Mouse (Mus musculus) bone marrow macrophage, adult 2 months (primary cell): Measurements from ENCODE around the gene Nlrp4f. TPM values are rescaled to one million over a fixed set of nuclear protein-coding genes. Genes with fewer than 3 reads are reported as not detected.

Experiments
- H3K27ac ChIP-seq: 2 replicates; pipeline ENCODE4 v1.5.1; 2012; ENCODE audit warnings: low read depth, low read length; ENCODE audit not compliant: insufficient read depth
- H3K4me1 ChIP-seq: 2 replicates; pipeline ENCODE4 v1.6.1; 2012; ENCODE audit warnings: low read length; ENCODE audit not compliant: control insufficient read depth, insufficient read depth
- H3K4me3 ChIP-seq: 2 replicates; pipeline ENCODE4 v1.5.1; 2012; ENCODE audit warnings: mild to moderate bottlenecking, low read length, moderate library complexity; ENCODE audit not compliant: insufficient read depth
- CTCF ChIP-seq: IDR thresholded peaks from 2 replicates; pipeline ENCODE4 v1.5.1; 2012; ENCODE audit warnings: low read depth, mild to moderate bottlenecking, low read length, moderate library complexity
- POLR2A ChIP-seq: IDR thresholded peaks from 2 replicates; pipeline ENCODE4 v1.6.1; 2012; ENCODE audit warnings: mild to moderate bottlenecking, low read depth, low read length, borderline replicate concordance
- polyA plus RNA-seq: library from polyadenylated mRNA; stranded (reverse); fragments of >200 nt; gene quantifications from 2 replicates; pipeline ENCODE4 v1.2.4, GENCODE M21; 2012; ENCODE audit not compliant: missing spikeins, insufficient read depth, insufficient read length

Gene Nlrp4f
- not detected in 2 replicates for polyA plus RNA-seq

DNA sequence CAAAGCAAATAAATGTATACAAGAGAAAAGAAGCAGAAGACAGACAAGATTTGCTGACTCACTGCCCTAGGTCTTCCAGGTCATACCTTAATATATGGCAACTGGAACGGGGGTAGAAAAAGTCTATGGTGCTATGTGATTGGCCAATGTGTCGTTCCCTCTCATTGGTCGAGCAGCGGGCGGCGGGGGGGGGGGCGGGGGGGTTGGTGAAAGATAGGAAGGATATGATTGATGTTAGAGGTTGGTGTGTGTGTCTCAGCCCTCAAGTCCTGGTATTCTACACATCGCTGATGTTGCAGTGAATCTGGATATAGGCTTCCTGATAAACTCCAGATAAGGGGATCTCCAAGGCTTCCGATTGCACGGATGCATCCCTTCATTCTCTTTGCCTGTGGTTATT, at the start of gene Nlrp4f:
TSS of gene Nlrp4f (minus strand) at position 101 of the 400 bp plus-strand sequence.
- H3K4me1 ChIP-seq = no peaks in the 10 kb centered on the region
- no peak within 1 kb of the TSS for H3K4me3 ChIP-seq
- no peak within 1 kb of the TSS for H3K27ac ChIP-seq
- no peak for TF ChIP-seq POLR2A
- TF ChIP-seq CTCF = no peak

DNA sequence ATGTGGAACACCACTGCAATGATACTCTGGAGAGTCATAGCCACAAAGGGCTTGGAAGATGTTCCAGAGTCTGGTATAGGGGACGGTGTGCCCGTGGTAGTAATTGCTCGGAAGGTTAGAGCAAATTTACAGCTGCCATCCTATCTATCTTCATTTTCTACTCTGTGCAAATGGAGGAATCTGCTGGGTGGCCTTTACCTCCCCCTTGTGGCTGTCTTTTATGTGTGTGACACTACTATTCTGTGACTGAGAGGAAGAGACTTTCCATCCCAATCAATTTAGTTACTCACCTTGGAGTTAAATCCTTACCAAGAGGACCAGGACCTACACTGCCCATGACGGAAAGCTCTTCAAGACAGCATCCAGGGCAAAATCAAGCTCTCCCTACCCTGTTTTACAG, 37.5 kb upstream of the Nlrp4f start:
- Histone ChIP-seq H3K27ac (no peak overlapping the region), H3K4me1 (no peaks in the 10 kb centered on the region; the same call in 1 of the 2 replicates), H3K4me3 (no peak overlapping the region)
- no peak for TF ChIP-seq CTCF
- TF ChIP-seq POLR2A = no peak

DNA sequence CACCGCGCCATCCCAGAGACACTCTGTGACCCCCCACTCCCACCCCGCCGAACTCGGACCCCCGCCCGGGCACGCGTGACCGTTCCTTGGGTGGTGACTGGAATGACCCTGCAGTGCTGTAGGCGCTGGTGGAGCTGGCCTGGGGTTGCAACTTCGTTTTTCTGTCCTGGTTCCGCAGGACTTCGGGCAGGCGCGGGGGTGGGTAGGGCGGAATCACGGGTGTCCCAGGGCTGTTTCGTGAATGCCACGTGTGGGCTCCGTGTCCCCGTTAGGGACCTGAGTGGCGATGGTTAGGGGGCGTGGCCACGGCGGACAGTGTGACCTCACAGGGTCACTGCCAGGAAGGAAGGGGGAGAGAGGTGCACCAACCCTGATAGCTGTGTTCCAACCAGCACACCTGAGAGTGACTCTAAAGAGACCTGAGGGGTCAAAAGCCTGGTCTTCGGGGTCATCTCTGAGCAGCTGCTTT, 36.6 kb upstream of the Nlrp4f start:
- TF ChIP-seq CTCF (no peak), POLR2A (no peak)
- Histone ChIP-seq H3K4me3 (peak overlapping the region; percentile 98), H3K27ac (no peak overlapping the region), H3K4me1 (no peaks in the 10 kb centered on the region; the same call in 1 of the 2 replicates)

DNA sequence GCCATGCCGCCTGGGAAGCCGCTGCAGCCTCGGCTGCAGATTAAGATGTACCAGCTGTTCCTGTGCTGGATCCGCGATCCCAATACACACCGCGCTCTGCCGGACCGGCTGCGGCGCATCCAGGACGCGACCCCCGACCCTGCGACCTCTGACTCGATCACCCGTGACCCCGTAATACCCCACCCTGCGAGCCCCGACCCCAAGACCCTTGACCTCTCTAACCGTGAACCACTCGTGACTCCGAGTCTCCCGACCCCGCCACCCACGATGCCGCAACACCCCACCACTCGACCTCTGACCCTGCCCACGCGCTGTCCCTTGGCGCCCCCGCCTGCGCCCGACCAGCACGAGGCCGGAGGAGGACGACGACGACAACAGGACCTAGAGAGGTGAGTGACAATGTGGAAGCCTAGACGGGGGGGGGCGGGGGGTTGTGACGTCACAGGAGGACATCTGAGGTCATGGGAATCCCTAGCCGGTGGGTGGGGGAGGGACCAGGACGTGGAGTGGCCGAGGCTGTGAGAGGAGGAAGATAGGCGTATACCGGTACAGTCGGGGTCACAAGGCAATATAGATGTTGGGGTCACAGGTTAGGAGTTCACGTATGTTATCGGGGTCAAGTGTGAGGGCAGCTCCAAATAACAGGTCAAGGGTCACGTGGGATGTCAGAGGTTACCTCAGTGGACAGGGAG, 36.0 kb upstream of the Nlrp4f start:
- TF ChIP-seq POLR2A = no peak
- no peak for TF ChIP-seq CTCF
- Histone ChIP-seq H3K27ac (peak overlapping the region; percentile 75), H3K4me3 (peak overlapping the region; percentile 98)

DNA sequence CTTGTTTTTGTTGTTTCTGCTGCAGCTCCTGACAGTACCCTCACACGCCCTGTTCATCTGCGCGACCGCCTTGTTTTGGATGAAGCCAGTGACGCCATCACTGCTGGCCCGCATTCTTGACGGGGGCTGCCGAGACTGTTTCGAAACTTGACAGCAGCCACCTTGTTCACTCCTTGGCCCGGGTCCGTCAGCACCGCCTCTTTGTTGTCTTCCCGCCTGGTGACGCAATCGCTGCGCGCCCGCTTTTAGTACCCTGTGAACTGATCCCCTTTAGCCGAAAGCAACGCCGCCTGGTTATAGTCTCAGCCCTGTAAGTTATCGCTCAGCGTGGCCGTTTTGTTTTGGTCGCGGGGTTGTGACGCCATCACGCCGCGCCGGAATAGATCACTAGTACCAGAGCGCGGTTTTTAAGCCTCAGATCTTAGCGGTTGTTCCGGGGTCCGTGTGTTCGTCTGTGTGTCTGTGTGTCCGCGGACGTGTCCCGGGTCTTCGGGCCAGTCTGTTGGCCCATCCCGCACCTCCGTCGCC, 35.4 kb upstream of the Nlrp4f start:
- H3K4me3 ChIP-seq = peak overlapping the region; percentile 98
- TF ChIP-seq POLR2A = no peak
- no peak for TF ChIP-seq CTCF
- H3K4me1 ChIP-seq = no peaks in the 10 kb centered on the region; the same call in 1 of the 2 replicates
- peak overlapping the region; percentile 75 for H3K27ac ChIP-seq

More for the DNA sequence above, 36.0 kb upstream of the Nlrp4f start:
- no peaks in the 10 kb centered on the region; the same call in 1 of the 2 replicates for H3K4me1 ChIP-seq

DNA sequence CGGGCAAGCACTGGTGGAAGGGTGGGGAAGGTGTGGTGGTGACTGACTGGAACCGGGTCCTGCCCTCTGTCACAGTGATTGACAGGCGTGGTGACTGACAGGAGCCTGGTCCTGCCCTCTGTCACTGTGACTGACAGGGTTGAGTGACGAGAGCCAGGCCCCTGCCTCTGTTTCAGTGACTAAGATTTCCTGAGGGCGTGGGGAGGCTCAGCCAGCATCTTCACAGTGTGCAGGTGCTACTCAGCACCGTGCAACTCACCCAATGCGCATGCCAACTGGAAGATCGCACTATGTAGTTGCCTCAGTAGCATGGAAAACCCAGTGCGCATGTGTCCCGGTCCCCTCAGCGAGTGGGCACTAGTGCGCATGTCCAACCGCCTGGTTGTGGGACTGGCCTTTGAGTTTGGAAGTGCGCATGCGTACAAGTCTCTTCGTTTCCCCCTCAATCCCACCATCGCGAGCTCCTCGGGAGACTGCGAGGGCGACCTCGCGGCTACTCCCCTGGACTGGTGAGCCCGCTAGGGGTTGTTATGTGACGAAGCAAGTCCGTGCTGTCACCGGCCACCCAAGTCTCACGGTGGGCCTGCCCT, 34.8 kb upstream of the Nlrp4f start:
- Histone ChIP-seq H3K4me3 (peak overlapping the region; percentile 98), H3K4me1 (no peaks in the 10 kb centered on the region; the same call in 1 of the 2 replicates), H3K27ac (peak overlapping the region; percentile 75)
- TF ChIP-seq POLR2A (peak; percentile 17; the same call in 1 of the 2 replicates), CTCF (no peak)

DNA sequence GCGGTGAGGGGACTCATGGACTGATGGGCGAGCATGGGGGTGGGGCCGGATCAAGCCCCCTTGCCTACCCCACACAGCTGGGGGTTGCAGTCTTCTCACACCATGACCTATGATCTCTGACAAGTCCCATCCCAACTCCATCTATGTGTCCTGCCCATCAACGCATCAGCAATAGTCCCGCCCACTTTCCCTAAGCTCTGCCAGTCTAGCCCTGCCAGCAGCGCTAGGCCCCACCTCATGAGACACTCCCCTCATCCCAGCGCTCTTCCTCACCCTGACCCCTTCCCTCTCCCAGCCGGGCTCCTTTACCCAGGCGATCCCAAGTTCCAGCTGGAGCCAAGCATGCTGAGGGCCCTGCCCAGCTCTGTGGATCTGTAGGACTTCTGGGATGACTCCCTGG, 31.4 kb upstream of the Nlrp4f start:
- no peak for TF ChIP-seq CTCF
- TF ChIP-seq POLR2A = no peak
- Histone ChIP-seq H3K4me3 (no peak overlapping the region), H3K4me1 (no peaks in the 10 kb centered on the region; the same call in 1 of the 2 replicates), H3K27ac (no peak overlapping the region)

DNA sequence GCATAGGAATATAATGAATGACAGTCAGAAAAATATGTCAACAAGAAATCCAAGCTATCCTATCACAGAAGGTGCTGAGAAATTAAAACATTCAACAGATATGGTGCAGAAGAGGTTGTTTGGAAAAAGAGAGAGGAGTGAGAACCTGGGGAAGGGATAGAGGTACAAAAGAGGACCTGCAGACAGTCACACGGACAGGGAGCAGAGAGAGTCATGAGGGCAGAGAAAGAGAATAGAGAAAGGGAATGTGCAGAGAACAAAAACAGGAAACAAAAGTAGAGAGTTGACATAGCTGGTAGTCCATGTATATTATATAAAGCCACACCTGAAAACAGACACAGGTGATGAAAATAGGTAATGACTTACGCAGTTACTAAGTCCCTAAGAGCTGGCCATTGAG, 20.9 kb upstream of the Nlrp4f start:
- TF ChIP-seq POLR2A = no peak
- TF ChIP-seq CTCF = no peak
- no peak overlapping the region for H3K4me3 ChIP-seq
- H3K27ac ChIP-seq = no peak overlapping the region
- peaks cover 6% of the 10 kb centered on the region for H3K4me1 ChIP-seq

DNA sequence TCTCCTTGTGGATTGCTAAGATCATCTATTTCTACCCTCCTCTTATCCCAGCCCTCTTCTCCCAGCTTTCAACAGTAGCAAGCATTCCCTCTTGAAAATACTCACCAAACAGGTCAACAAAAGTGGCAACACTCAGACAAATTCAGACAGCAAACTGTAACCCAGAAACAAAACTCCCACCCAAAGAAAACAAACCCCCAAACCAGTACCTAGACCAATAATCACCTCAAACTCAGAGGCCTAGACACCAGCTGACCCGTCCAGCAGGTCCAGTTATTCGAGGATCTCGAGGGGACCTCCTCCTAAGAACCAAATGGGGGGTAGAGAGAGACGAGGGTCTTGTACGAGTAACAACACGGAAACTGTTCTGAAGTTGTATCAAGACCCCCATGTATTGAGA, 20.2 kb upstream of the Nlrp4f start:
- TF ChIP-seq POLR2A = no peak
- no peak for TF ChIP-seq CTCF
- Histone ChIP-seq H3K27ac (no peak overlapping the region), H3K4me1 (peaks cover 6% of the 10 kb centered on the region), H3K4me3 (no peak overlapping the region)

DNA sequence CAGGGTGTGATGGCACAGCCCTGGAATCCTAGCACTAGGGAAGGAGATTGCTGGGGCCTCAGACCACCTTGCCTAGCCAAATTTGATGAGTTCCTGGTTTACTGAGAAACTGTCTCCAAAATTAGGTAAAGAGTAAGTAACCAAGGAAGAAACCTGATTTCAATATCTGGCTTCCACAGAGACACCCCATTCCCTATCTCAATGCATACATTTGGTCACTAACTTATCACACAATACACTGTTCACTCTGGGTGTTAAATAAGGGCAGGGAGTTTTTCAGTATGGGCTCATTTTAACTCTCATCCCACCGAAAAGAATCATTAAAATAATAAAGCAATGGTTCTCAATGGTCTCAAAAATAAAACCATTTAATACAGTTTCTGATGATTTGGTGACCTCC, 5.1 kb downstream of the Nlrp4f start:
- Histone ChIP-seq H3K27ac (no peak overlapping the region), H3K4me3 (no peak overlapping the region), H3K4me1 (no peaks in the 10 kb centered on the region)
- TF ChIP-seq CTCF = no peak
- no peak for TF ChIP-seq POLR2A

DNA sequence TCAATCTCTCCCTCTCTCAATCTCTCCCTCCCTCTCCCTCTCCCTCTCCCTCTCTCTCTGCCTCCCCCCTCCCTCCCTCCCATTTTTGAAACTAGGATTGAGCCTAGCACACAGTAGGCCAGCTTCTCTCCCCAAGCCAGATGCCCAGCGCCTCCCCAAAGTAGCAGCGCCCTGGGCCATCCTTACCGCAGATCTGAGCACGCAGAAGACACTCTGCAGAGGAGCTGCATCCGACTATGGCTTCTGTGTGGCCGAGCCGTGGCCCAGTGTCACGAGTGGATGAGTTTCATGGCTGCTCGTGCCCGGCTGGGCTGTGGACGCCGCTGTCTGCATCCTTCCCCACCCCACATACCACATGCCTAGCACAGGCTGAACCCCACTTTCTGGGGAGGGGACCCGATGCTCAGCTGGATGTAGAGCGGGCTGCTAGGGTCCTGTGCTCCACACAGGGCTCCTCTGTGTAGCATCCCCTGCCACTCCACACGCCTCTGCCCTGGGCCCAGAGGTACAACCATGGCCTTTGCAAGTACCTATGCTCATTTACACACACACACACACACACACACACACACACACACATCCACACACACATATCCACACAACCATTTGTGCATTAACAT, 29.2 kb downstream of the Nlrp4f start:
- Histone ChIP-seq H3K4me1 (no peaks in the 10 kb centered on the region), H3K4me3 (no peak overlapping the region), H3K27ac (no peak overlapping the region)
- TF ChIP-seq CTCF = no peak
